Mouse (Mus musculus): ENCODE data around the gene 4930518I15Rik. TPM values are rescaled to one million over a fixed set of nuclear protein-coding genes. Genes with fewer than 3 reads are reported as not detected.

Gene 4930518I15Rik
- polyA plus RNA-seq, 1 experiment from 2014 or later = 6.7 TPM

GRCm38 (mm10) chr2:156869554-156869953, 11.8 kb upstream of the 4930518I15Rik start:
- Histone ChIP-seq H3K9me3 (replicated peaks; ENCODE audit: control insufficient read depth, low read length) (no peaks in the 10 kb centered on the region), H3K4me3 (replicated peaks; ENCODE audit: low read length) (no peak overlapping the region), H3K36me3 (ENCODE audit: control insufficient read depth, insufficient read depth, low read length) (peaks cover 42% of the 10 kb centered on the region), H3K9ac (ENCODE audit: low read length) (no peak overlapping the region), H3K4me1 (ENCODE audit: control insufficient read depth, insufficient read depth, low read length) (peaks cover 10% of the 10 kb centered on the region), H3K27me3 (ENCODE audit: control insufficient read depth, insufficient read depth, low read length) (no peaks in the 10 kb centered on the region), H3K4me2 (ENCODE audit: low read depth, low read length) (no peak overlapping the region), H3K27ac (ENCODE audit: low read length) (no peak overlapping the region)
- WGBS = 90% methylated on average over 7 of the region's 7 CpGs
- no peak for ATAC-seq (ENCODE audit: insufficient read depth, low FRiP score)

GRCm38 (mm10) chr2:156868994-156869393, 11.2 kb upstream of the 4930518I15Rik start:
- peaks cover 36% of the 10 kb centered on the region for H3K36me3 ChIP-seq (ENCODE audit: control insufficient read depth, insufficient read depth, low read length)
- whole genome bisulfite sequencing = 72% methylated on average over 8 of the region's 8 CpGs
- H3K27ac ChIP-seq (ENCODE audit: low read length) = no peak overlapping the region; the same call in 1 of the 2 replicates
- peaks cover 15% of the 10 kb centered on the region for H3K4me1 ChIP-seq (ENCODE audit: control insufficient read depth, insufficient read depth, low read length)
- no peak overlapping the region for H3K4me2 ChIP-seq (ENCODE audit: low read depth, low read length)
- no peaks in the 10 kb centered on the region for H3K27me3 ChIP-seq (ENCODE audit: control insufficient read depth, insufficient read depth, low read length)
- no peak overlapping the region for H3K9ac ChIP-seq (ENCODE audit: low read length)
- no peak for ATAC-seq (ENCODE audit: insufficient read depth, low FRiP score)
- H3K4me3 ChIP-seq (replicated peaks; ENCODE audit: low read length) = no peak overlapping the region
- H3K9me3 ChIP-seq (replicated peaks; ENCODE audit: control insufficient read depth, low read length) = no peaks in the 10 kb centered on the region

- H3K4me3 ChIP-seq (replicated peaks; ENCODE audit: low read length) = peak overlapping the region; percentile 96; the same call in 1 of the 2 replicates
- peaks cover 14% of the 10 kb centered on the region for H3K4me1 ChIP-seq (ENCODE audit: control insufficient read depth, insufficient read depth, low read length)
- no peak for ATAC-seq (ENCODE audit: insufficient read depth, low FRiP score)
- peak overlapping the region; percentile 93 for H3K4me2 ChIP-seq (ENCODE audit: low read depth, low read length)
- H3K9me3 ChIP-seq (replicated peaks; ENCODE audit: control insufficient read depth, low read length) = no peaks in the 10 kb centered on the region
- no peaks in the 10 kb centered on the region for H3K27me3 ChIP-seq (ENCODE audit: control insufficient read depth, insufficient read depth, low read length)
- peak overlapping the region; percentile 92 for H3K27ac ChIP-seq (ENCODE audit: low read length)
- H3K9ac ChIP-seq (ENCODE audit: low read length) = peak overlapping the region; percentile 19; the same call in 1 of the 2 replicates
- 68% methylated on average over 3 of the region's 3 CpGs for WGBS
- peaks cover 21% of the 10 kb centered on the region for H3K36me3 ChIP-seq (ENCODE audit: control insufficient read depth, insufficient read depth, low read length)
Observed at GRCm38 (mm10) chr2:156864481-156864880, 6.7 kb upstream of the 4930518I15Rik start.

GRCm38 (mm10) chr2:156863487-156864160, 5.9 kb upstream of the 4930518I15Rik start:
- Histone ChIP-seq H3K27me3 (ENCODE audit: control insufficient read depth, insufficient read depth, low read length) (no peaks in the 10 kb centered on the region), H3K36me3 (ENCODE audit: control insufficient read depth, insufficient read depth, low read length) (peaks cover 14% of the 10 kb centered on the region), H3K27ac (ENCODE audit: low read length) (peak overlapping the region; percentile 92), H3K9me3 (replicated peaks; ENCODE audit: control insufficient read depth, low read length) (no peaks in the 10 kb centered on the region), H3K4me1 (ENCODE audit: control insufficient read depth, insufficient read depth, low read length) (peaks cover 14% of the 10 kb centered on the region), H3K4me2 (ENCODE audit: low read depth, low read length) (peak overlapping the region; percentile 93), H3K4me3 (replicated peaks; ENCODE audit: low read length) (peak overlapping the region; percentile 96), H3K9ac (ENCODE audit: low read length) (peak overlapping the region; percentile 97)
- ATAC-seq (ENCODE audit: insufficient read depth, low FRiP score) = peak; percentile 18; the same call in 1 of the 2 replicates
- WGBS = under 1% methylated on average over 28 of the region's 28 CpGs

- Histone ChIP-seq H3K9ac (ENCODE audit: low read length) (peak within 1 kb of the TSS; percentile 97), H3K27ac (ENCODE audit: low read length) (peak within 1 kb of the TSS; percentile 96), H3K27me3 (ENCODE audit: control insufficient read depth, insufficient read depth, low read length) (no peaks in the 10 kb centered on the region), H3K4me3 (replicated peaks; ENCODE audit: low read length) (peak within 1 kb of the TSS; percentile 96), H3K4me1 (ENCODE audit: control insufficient read depth, insufficient read depth, low read length) (peaks cover 19% of the 10 kb centered on the region), H3K4me2 (ENCODE audit: low read depth, low read length) (peak within 1 kb of the TSS; percentile 93), H3K9me3 (replicated peaks; ENCODE audit: control insufficient read depth, low read length) (no peaks in the 10 kb centered on the region), H3K36me3 (ENCODE audit: control insufficient read depth, insufficient read depth, low read length) (peaks cover 11% of the 10 kb centered on the region; the same call in 1 of the 2 replicates)
- peak; percentile 97 for ATAC-seq (ENCODE audit: insufficient read depth, low FRiP score)
- under 1% methylated on average over 86 of the region's 98 CpGs for WGBS
Observed at GRCm38 (mm10) chr2:156862772-156863486, 5.2 kb upstream of the 4930518I15Rik start, which contains the start of gene Rab5if. TSS of gene Rab5if (plus strand) at chr2:156863128.

GRCm38 (mm10) chr2:156862041-156862717, 4.4 kb upstream of the 4930518I15Rik start:
- no peaks in the 10 kb centered on the region for H3K27me3 ChIP-seq (ENCODE audit: control insufficient read depth, insufficient read depth, low read length)
- under 1% methylated on average over 19 of the region's 19 CpGs for WGBS
- peak overlapping the region; percentile 96 for H3K27ac ChIP-seq (ENCODE audit: low read length)
- peak overlapping the region; percentile 96 for H3K4me3 ChIP-seq (replicated peaks; ENCODE audit: low read length)
- H3K9ac ChIP-seq (ENCODE audit: low read length) = peak overlapping the region; percentile 70
- H3K4me1 ChIP-seq (ENCODE audit: control insufficient read depth, insufficient read depth, low read length) = peaks cover 19% of the 10 kb centered on the region
- peak overlapping the region; percentile 77 for H3K4me2 ChIP-seq (ENCODE audit: low read depth, low read length)
- peaks cover 11% of the 10 kb centered on the region; the same call in 1 of the 2 replicates for H3K36me3 ChIP-seq (ENCODE audit: control insufficient read depth, insufficient read depth, low read length)
- ATAC-seq (ENCODE audit: insufficient read depth, low FRiP score) = peak; percentile 4; the same call in 1 of the 2 replicates
- no peaks in the 10 kb centered on the region for H3K9me3 ChIP-seq (replicated peaks; ENCODE audit: control insufficient read depth, low read length)

- Histone ChIP-seq H3K4me3 (replicated peaks; ENCODE audit: low read length) (no peak overlapping the region), H3K36me3 (ENCODE audit: control insufficient read depth, insufficient read depth, low read length) (no peaks in the 10 kb centered on the region), H3K27ac (ENCODE audit: low read length) (peak overlapping the region; percentile 75), H3K4me1 (ENCODE audit: control insufficient read depth, insufficient read depth, low read length) (peaks cover 12% of the 10 kb centered on the region), H3K9ac (ENCODE audit: low read length) (no peak overlapping the region), H3K4me2 (ENCODE audit: low read depth, low read length) (no peak overlapping the region), H3K27me3 (ENCODE audit: control insufficient read depth, insufficient read depth, low read length) (no peaks in the 10 kb centered on the region), H3K9me3 (replicated peaks; ENCODE audit: control insufficient read depth, low read length) (no peaks in the 10 kb centered on the region)
- 38% methylated on average over 7 of the region's 7 CpGs for WGBS
- ATAC-seq (ENCODE audit: insufficient read depth, low FRiP score) = no peak
Observed at GRCm38 (mm10) chr2:156858671-156859070, 925 bp upstream of the 4930518I15Rik start.

- Histone ChIP-seq H3K4me3 (replicated peaks; ENCODE audit: low read length) (no peak overlapping the region), H3K9me3 (replicated peaks; ENCODE audit: control insufficient read depth, low read length) (no peaks in the 10 kb centered on the region), H3K4me2 (ENCODE audit: low read depth, low read length) (no peak overlapping the region), H3K4me1 (ENCODE audit: control insufficient read depth, insufficient read depth, low read length) (peaks cover 12% of the 10 kb centered on the region), H3K36me3 (ENCODE audit: control insufficient read depth, insufficient read depth, low read length) (no peaks in the 10 kb centered on the region), H3K9ac (ENCODE audit: low read length) (no peak overlapping the region), H3K27me3 (ENCODE audit: control insufficient read depth, insufficient read depth, low read length) (no peaks in the 10 kb centered on the region), H3K27ac (ENCODE audit: low read length) (peak overlapping the region; percentile 5; the same call in 1 of the 2 replicates)
- WGBS = 49% methylated on average over 3 of the region's 3 CpGs
- no peak for ATAC-seq (ENCODE audit: insufficient read depth, low FRiP score)
Observed at GRCm38 (mm10) chr2:156857385-156857791, 358 bp downstream of the 4930518I15Rik start.
